Mouse (Mus musculus): Measurements from ENCODE around the gene Rccd1. TPM values are rescaled to one million over a fixed set of nuclear protein-coding genes. Genes with fewer than 3 reads are reported as not detected.
A peak's percentile ranks its signal among the peaks of the same experiment; 100 is the strongest.

Gene Rccd1
- 3.7 and 7.6 TPM in 2 replicates for total RNA-seq (2014; rRNA removed; ENCODE audit: low replicate concordance)
- polyA plus RNA-seq (2015; fragmentation: Nextera tagmentation; extraction: Ambion mirVana): 2.9 and 3.1 TPM in 2 replicates

- peak; percentile 99 for ATAC-seq (ENCODE audit: insufficient read depth, low read depth)
- Histone ChIP-seq H3K36me3 (replicated peaks; ENCODE audit: control insufficient read depth, insufficient read depth, low read length) (peaks cover 39% of the 10 kb centered on the region), H3K27ac (ENCODE audit: low read depth) (peak within 1 kb of the TSS; percentile 88)
Observed at GRCm38 (mm10) chr7:80324043-80324815, at the start of gene Rccd1. Gene Rccd1 (minus strand): TSS chr7:80324454.

GRCm38 (mm10) chr7:80373850-80374249, 49.6 kb upstream of the Rccd1 start:
- DNase-seq (ENCODE audit: low spot score): no peak

More at GRCm38 (mm10) chr7:80324043-80324815, at the start of gene Rccd1:
- Histone ChIP-seq H3K4me3 (ENCODE audit: low read depth, low read length) (peak within 1 kb of the TSS; percentile 58), H3K4me2 (ENCODE audit: low read depth, low read length) (peak within 1 kb of the TSS; percentile 78), H3K27me3 (ENCODE audit: control insufficient read depth, insufficient read depth, low read length) (no peaks in the 10 kb centered on the region), H3K9ac (replicated peaks; ENCODE audit: low read depth, low read length) (peak within 1 kb of the TSS; percentile 57), H3K9me3 (replicated peaks; ENCODE audit: control insufficient read depth, low read length) (no peaks in the 10 kb centered on the region), H3K4me1 (ENCODE audit: control insufficient read depth, insufficient read depth) (peaks cover 13% of the 10 kb centered on the region)
- 1% methylated on average over 38 of the region's 38 CpGs for WGBS
- TF ChIP-seq EP300 (IDR thresholded peaks at IDR 0.05; ENCODE audit: low read depth): peak; percentile 61; the same call in 1 of the 2 replicates
- TF ChIP-seq CTCF (IDR thresholded peaks at IDR 0.05; ENCODE audit: low read depth): no peak
- DNase-seq (ENCODE audit: low spot score): peak; percentile 99

GRCm38 (mm10) chr7:80373352-80373751, 49.1 kb upstream of the Rccd1 start:
- peaks cover 2% of the 10 kb centered on the region; the same call in 1 of the 2 replicates for H3K36me3 ChIP-seq (replicated peaks; ENCODE audit: control insufficient read depth, insufficient read depth, low read length)
- no peaks in the 10 kb centered on the region for H3K27me3 ChIP-seq (ENCODE audit: control insufficient read depth, insufficient read depth, low read length)
- DNase-seq (ENCODE audit: low spot score) (no peak), ATAC-seq (ENCODE audit: insufficient read depth, low read depth) (no peak)
- no peaks in the 10 kb centered on the region for H3K9me3 ChIP-seq (replicated peaks; ENCODE audit: control insufficient read depth, low read length)
- 67% methylated on average over 4 of the region's 4 CpGs for WGBS
- H3K9ac ChIP-seq (replicated peaks; ENCODE audit: low read depth, low read length): no peak overlapping the region
- H3K4me3 ChIP-seq (ENCODE audit: low read depth, low read length): no peak overlapping the region
- no peak overlapping the region for H3K4me2 ChIP-seq (ENCODE audit: low read depth, low read length)
- TF ChIP-seq CTCF (IDR thresholded peaks at IDR 0.05; ENCODE audit: low read depth): no peak
- H3K27ac ChIP-seq (ENCODE audit: low read depth): no peak overlapping the region
- 0 out of 2 replicates have a peak, but pooled peaks cover 10% of the 10 kb centered on the region for H3K4me1 ChIP-seq (ENCODE audit: control insufficient read depth, insufficient read depth)

More at GRCm38 (mm10) chr7:80373850-80374249, 49.6 kb upstream of the Rccd1 start:
- TF ChIP-seq CTCF (IDR thresholded peaks at IDR 0.05; ENCODE audit: low read depth) (no peak), EP300 (IDR thresholded peaks at IDR 0.05; ENCODE audit: low read depth) (no peak)
- H3K36me3 ChIP-seq (replicated peaks; ENCODE audit: control insufficient read depth, insufficient read depth, low read length): peaks cover 2% of the 10 kb centered on the region; the same call in 1 of the 2 replicates
- no peak for ATAC-seq (ENCODE audit: insufficient read depth, low read depth)
- WGBS: 85% methylated on average over 12 of the region's 12 CpGs
- H3K9me3 ChIP-seq (replicated peaks; ENCODE audit: control insufficient read depth, low read length): no peaks in the 10 kb centered on the region
- no peaks in the 10 kb centered on the region for H3K27me3 ChIP-seq (ENCODE audit: control insufficient read depth, insufficient read depth, low read length)
- H3K4me1 ChIP-seq (ENCODE audit: control insufficient read depth, insufficient read depth): 0 out of 2 replicates have a peak, but pooled peaks cover 10% of the 10 kb centered on the region
- H3K4me2 ChIP-seq (ENCODE audit: low read depth, low read length): no peak overlapping the region
- no peak overlapping the region for H3K27ac ChIP-seq (ENCODE audit: low read depth)
- no peak overlapping the region for H3K4me3 ChIP-seq (ENCODE audit: low read depth, low read length)
- no peak overlapping the region for H3K9ac ChIP-seq (replicated peaks; ENCODE audit: low read depth, low read length)

- TF ChIP-seq EP300 (IDR thresholded peaks at IDR 0.05; ENCODE audit: low read depth) (no peak), CTCF (IDR thresholded peaks at IDR 0.05; ENCODE audit: low read depth) (no peak)
- Histone ChIP-seq H3K4me1 (ENCODE audit: control insufficient read depth, insufficient read depth) (0 out of 2 replicates have a peak, but pooled peaks cover 10% of the 10 kb centered on the region), H3K9me3 (replicated peaks; ENCODE audit: control insufficient read depth, low read length) (no peaks in the 10 kb centered on the region), H3K4me2 (ENCODE audit: low read depth, low read length) (no peak overlapping the region), H3K4me3 (ENCODE audit: low read depth, low read length) (no peak overlapping the region), H3K27ac (ENCODE audit: low read depth) (no peak overlapping the region), H3K36me3 (replicated peaks; ENCODE audit: control insufficient read depth, insufficient read depth, low read length) (peaks cover 9% of the 10 kb centered on the region), H3K9ac (replicated peaks; ENCODE audit: low read depth, low read length) (no peak overlapping the region), H3K27me3 (ENCODE audit: control insufficient read depth, insufficient read depth, low read length) (no peaks in the 10 kb centered on the region)
- 38% methylated on average over 2 of the region's 2 CpGs for WGBS
- DNase-seq (ENCODE audit: low spot score) (no peak), ATAC-seq (ENCODE audit: insufficient read depth, low read depth) (no peak)
Observed at GRCm38 (mm10) chr7:80372667-80373066, 48.4 kb upstream of the Rccd1 start.

GRCm38 (mm10) chr7:80372166-80372565, 47.9 kb upstream of the Rccd1 start:
- Histone ChIP-seq H3K36me3 (replicated peaks; ENCODE audit: control insufficient read depth, insufficient read depth, low read length) (peaks cover 14% of the 10 kb centered on the region), H3K4me1 (ENCODE audit: control insufficient read depth, insufficient read depth) (0 out of 2 replicates have a peak, but pooled peaks cover 10% of the 10 kb centered on the region), H3K27me3 (ENCODE audit: control insufficient read depth, insufficient read depth, low read length) (no peaks in the 10 kb centered on the region), H3K27ac (ENCODE audit: low read depth) (no peak overlapping the region), H3K9ac (replicated peaks; ENCODE audit: low read depth, low read length) (no peak overlapping the region), H3K9me3 (replicated peaks; ENCODE audit: control insufficient read depth, low read length) (no peaks in the 10 kb centered on the region), H3K4me3 (ENCODE audit: low read depth, low read length) (no peak overlapping the region), H3K4me2 (ENCODE audit: low read depth, low read length) (no peak overlapping the region)
- WGBS: 56% methylated on average over 3 of the region's 3 CpGs
- no peak for TF ChIP-seq EP300 (IDR thresholded peaks at IDR 0.05; ENCODE audit: low read depth)
- no peak for TF ChIP-seq CTCF (IDR thresholded peaks at IDR 0.05; ENCODE audit: low read depth)
- DNase-seq (ENCODE audit: low spot score): no peak
- no peak for ATAC-seq (ENCODE audit: insufficient read depth, low read depth)
